ENCODE assay signal across 14 mouse cellular contexts in genomic region chr2:137729207-137729606, GRCm38 (mm10).
DNase-seq lines count a peak whose midpoint lies in the region; ATAC-seq and TF ChIP-seq lines count a peak whose summit lies in the region.
"Had no signal": no experiment of that assay in that cellular context is flagged by ENCODE, and none has a peak within 500 bp of the region (broad histone marks: within the 10 kb centered on the region; RNA-seq: fewer than 3 reads in every experiment).

No protein-coding gene starts in this region.

- WGBS in embryonic facial prominence, embryonic 11.5 days, result 37% methylated on average over 4 of the region's 4 CpGs
- WGBS in embryonic facial prominence, embryonic 10.5 days, result 44% methylated on average over 4 of the region's 4 CpGs
- 43% methylated on average over 4 of the region's 4 CpGs for WGBS in kidney, adult 2 months
- WGBS in midbrain, embryonic 10.5 days, result 41% methylated on average over 4 of the region's 4 CpGs
- 49% methylated on average over 4 of the region's 4 CpGs for WGBS in midbrain, embryonic 13.5 days

- H3K4me3 ChIP-seq in embryonic facial prominence, embryonic 11.5 days (ENCODE audit: low read depth, low read length), result no peak overlapping the region
- H3K4me3 ChIP-seq in embryonic facial prominence, embryonic 10.5 days, result no peak overlapping the region
- no peak overlapping the region for H3K4me3 ChIP-seq in kidney, adult 2 months (ENCODE audit: insufficient read depth, low read depth, low read length)
- H3K4me3 ChIP-seq in midbrain, embryonic 10.5 days, result no peak overlapping the region
- H3K4me3 ChIP-seq in midbrain, embryonic 13.5 days (replicated peaks), result no peak overlapping the region
- H3K4me3 ChIP-seq: hindbrain, embryonic 15.5 days; limb, embryonic 15.5 days; midbrain, embryonic 12.5 days; neural tube, embryonic 13.5 days had no signal

- H3K9me3 ChIP-seq in embryonic facial prominence, embryonic 11.5 days (replicated peaks; ENCODE audit: control insufficient read depth, low read length), result no peaks in the 10 kb centered on the region
- H3K9me3 ChIP-seq in embryonic facial prominence, embryonic 10.5 days, result no peaks in the 10 kb centered on the region
- H3K9me3 ChIP-seq in midbrain, embryonic 10.5 days (replicated peaks), result no peaks in the 10 kb centered on the region
- H3K9me3 ChIP-seq in midbrain, embryonic 13.5 days, result no peaks in the 10 kb centered on the region
- H3K9me3 ChIP-seq: hindbrain, embryonic 15.5 days; limb, embryonic 15.5 days; midbrain, embryonic 12.5 days; neural tube, embryonic 13.5 days had no signal

- H3K9ac ChIP-seq in embryonic facial prominence, embryonic 11.5 days (replicated peaks; ENCODE audit: low read length), result no peak overlapping the region
- no peak overlapping the region for H3K9ac ChIP-seq in midbrain, embryonic 13.5 days (replicated peaks)
- H3K9ac ChIP-seq: hindbrain, embryonic 15.5 days; limb, embryonic 15.5 days; midbrain, embryonic 12.5 days; neural tube, embryonic 13.5 days had no signal

- DNase-seq in embryonic facial prominence, embryonic 11.5 days (ENCODE audit: low spot score), result peak; percentile 19
- DNase-seq in embryonic facial prominence, embryonic 10.5 days (ENCODE audit: low spot score), result no peak
- peak; percentile 16 for DNase-seq in kidney, adult 2 months
- DNase-seq in kidney, postnatal 14 days, result no peak
- peak; percentile 19 for DNase-seq in midbrain, embryonic 10.5 days (ENCODE audit: low spot score)
- peak; percentile 19 for DNase-seq in embryo, embryonic 9.5 days (ENCODE audit: extremely low spot score)
- no peak for DNase-seq in cerebellum, postnatal 4 days (ENCODE audit: low spot score in 2 of 2)
- DNase-seq: adrenal gland, postnatal 25 days; thymus, postnatal 36 days had no signal

- ATAC-seq in embryonic facial prominence, embryonic 11.5 days (replicated peaks; ENCODE audit: insufficient number of reproducible peaks, low FRiP score, low TSS enrichment, low read depth), result no peak
- ATAC-seq in midbrain, embryonic 13.5 days, result no peak

- no peak for TF ChIP-seq POLR2A in kidney, adult 2 months (IDR thresholded peaks at IDR 0.05; ENCODE audit: low read depth, low read length)

- TF ChIP-seq CTCF in kidney, adult 2 months (conservative IDR thresholded peaks at IDR 0.05; ENCODE audit: insufficient read depth, insufficient read length, low read depth, low read length), result 0 out of 2 replicates have a peak, but pooled peaks have one; percentile 24

- H3K4me1 ChIP-seq in embryonic facial prominence, embryonic 11.5 days (ENCODE audit: control insufficient read depth, insufficient read depth, low read length), result peaks cover 4% of the 10 kb centered on the region
- H3K4me1 ChIP-seq in embryonic facial prominence, embryonic 10.5 days, result peaks cover 23% of the 10 kb centered on the region
- H3K4me1 ChIP-seq in kidney, adult 2 months (ENCODE audit: control insufficient read depth, insufficient read depth, low read length), result no peaks in the 10 kb centered on the region
- peaks cover 29% of the 10 kb centered on the region for H3K4me1 ChIP-seq in midbrain, embryonic 10.5 days
- peaks cover 25% of the 10 kb centered on the region for H3K4me1 ChIP-seq in midbrain, embryonic 13.5 days (replicated peaks)

- H3K36me3 ChIP-seq in embryonic facial prominence, embryonic 11.5 days (replicated peaks; ENCODE audit: control insufficient read depth, insufficient read depth, low read depth, low read length), result no peaks in the 10 kb centered on the region
- no peaks in the 10 kb centered on the region for H3K36me3 ChIP-seq in embryonic facial prominence, embryonic 10.5 days (replicated peaks)
- no peaks in the 10 kb centered on the region for H3K36me3 ChIP-seq in kidney, adult 2 months (ENCODE audit: control insufficient read depth, insufficient read depth, low read length)
- H3K36me3 ChIP-seq in midbrain, embryonic 10.5 days, result no peaks in the 10 kb centered on the region
- H3K36me3 ChIP-seq in midbrain, embryonic 13.5 days, result no peaks in the 10 kb centered on the region
- H3K36me3 ChIP-seq: hindbrain, embryonic 15.5 days; limb, embryonic 15.5 days; midbrain, embryonic 12.5 days; neural tube, embryonic 13.5 days had no signal

- H3K27me3 ChIP-seq in embryonic facial prominence, embryonic 11.5 days (ENCODE audit: control insufficient read depth, insufficient read depth, low read length), result no peaks in the 10 kb centered on the region
- peaks cover 12% of the 10 kb centered on the region; the same call in 1 of the 2 replicates for H3K27me3 ChIP-seq in embryonic facial prominence, embryonic 10.5 days (replicated peaks; ENCODE audit: low read depth, poor library complexity, severe bottlenecking)
- H3K27me3 ChIP-seq in kidney, adult 2 months (replicated peaks; ENCODE audit: control insufficient read depth, insufficient read depth, low read length), result 0 out of 2 replicates have a peak, but pooled peaks cover 2% of the 10 kb centered on the region
- peaks cover 27% of the 10 kb centered on the region for H3K27me3 ChIP-seq in midbrain, embryonic 10.5 days (ENCODE audit: low read depth, poor library complexity, severe bottlenecking)
- peaks cover 7% of the 10 kb centered on the region for H3K27me3 ChIP-seq in midbrain, embryonic 13.5 days
- H3K27me3 ChIP-seq: hindbrain, embryonic 15.5 days; limb, embryonic 15.5 days had no signal

- H3K4me2 ChIP-seq in embryonic facial prominence, embryonic 11.5 days (ENCODE audit: low read depth, low read length), result no peak overlapping the region
- H3K4me2 ChIP-seq in midbrain, embryonic 13.5 days (replicated peaks), result no peak overlapping the region
- H3K4me2 ChIP-seq: limb, embryonic 15.5 days; midbrain, embryonic 12.5 days; neural tube, embryonic 13.5 days had no signal

- no peak overlapping the region for H3K27ac ChIP-seq in embryonic facial prominence, embryonic 11.5 days (replicated peaks; ENCODE audit: low read depth, low read length)
- no peak overlapping the region for H3K27ac ChIP-seq in embryonic facial prominence, embryonic 10.5 days (replicated peaks)
- H3K27ac ChIP-seq in kidney, adult 2 months (ENCODE audit: insufficient read depth, low read depth, low read length), result no peak overlapping the region
- no peak overlapping the region for H3K27ac ChIP-seq in midbrain, embryonic 10.5 days (replicated peaks)
- no peak overlapping the region for H3K27ac ChIP-seq in midbrain, embryonic 13.5 days
- H3K27ac ChIP-seq: hindbrain, embryonic 15.5 days; limb, embryonic 15.5 days; neural tube, embryonic 13.5 days had no signal

Comparison
In these comparisons a context has a peak if more than half of its experiments do, and no peak if none do; other contexts are left out.
1. DNase-seq: peak in embryonic facial prominence, embryonic 11.5 days (single experiment), kidney, adult 2 months (single experiment), midbrain, embryonic 10.5 days (single experiment) and embryo, embryonic 9.5 days (single experiment); none in embryonic facial prominence, embryonic 10.5 days (single experiment), kidney, postnatal 14 days (single experiment) and cerebellum, postnatal 4 days (0 of 2).